Mouse (Mus musculus): Measurements from ENCODE around the gene Tra2b.
"Not testable (repeated sequence)": the region's sequence is repeated elsewhere in the genome, so short reads cannot be mapped to it uniquely, and the experiment has no call there.

Gene Tra2b

DNA sequence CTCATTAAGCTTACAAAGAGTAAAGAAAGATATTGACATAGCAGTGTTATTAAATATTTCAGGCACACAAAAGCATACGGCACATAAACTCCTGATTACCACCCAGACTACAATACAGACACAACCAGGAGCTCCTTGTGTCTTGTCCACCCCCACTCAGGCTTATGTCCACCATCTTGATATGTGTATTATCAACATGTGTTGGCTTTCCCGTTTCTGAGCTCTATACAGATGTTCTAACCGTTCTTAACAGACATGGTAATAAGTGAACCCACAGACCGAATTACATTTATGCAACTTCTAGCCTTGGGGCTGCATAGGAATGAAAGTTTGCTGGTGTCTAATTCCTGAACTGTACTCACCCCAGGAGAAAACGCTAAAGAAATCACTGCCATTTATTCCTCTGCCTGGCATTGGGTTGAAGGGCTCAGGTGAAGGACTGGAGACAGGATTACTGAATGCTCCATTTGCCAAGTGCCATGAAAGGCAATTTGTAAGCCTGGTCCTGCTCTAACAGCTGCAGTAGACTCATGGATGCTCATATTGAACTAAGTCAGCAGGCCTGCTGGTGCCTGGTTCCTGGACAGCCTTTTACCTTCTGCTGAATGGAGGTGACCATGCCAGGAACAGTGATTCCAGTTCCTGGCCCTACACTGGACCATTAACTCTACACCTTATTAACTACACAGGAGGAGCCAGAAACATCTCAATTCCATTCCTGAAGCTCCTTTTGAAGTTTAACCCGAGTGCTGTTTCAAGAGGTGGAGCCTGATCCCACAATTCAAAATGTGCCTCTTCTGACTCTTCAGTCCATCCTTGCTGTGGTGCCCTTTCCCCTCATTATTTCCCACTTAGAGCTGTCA, 24.2 kb downstream of the Tra2b start:
- DNase-seq: no peak

GRCm38 (mm10) chr16:22240856-22241255, 24.9 kb downstream of the Tra2b start:
- DNase-seq: no peak

- no peak for DNase-seq
Observed at GRCm38 (mm10) chr16:22239978-22240377, 25.8 kb downstream of the Tra2b start.

DNA sequence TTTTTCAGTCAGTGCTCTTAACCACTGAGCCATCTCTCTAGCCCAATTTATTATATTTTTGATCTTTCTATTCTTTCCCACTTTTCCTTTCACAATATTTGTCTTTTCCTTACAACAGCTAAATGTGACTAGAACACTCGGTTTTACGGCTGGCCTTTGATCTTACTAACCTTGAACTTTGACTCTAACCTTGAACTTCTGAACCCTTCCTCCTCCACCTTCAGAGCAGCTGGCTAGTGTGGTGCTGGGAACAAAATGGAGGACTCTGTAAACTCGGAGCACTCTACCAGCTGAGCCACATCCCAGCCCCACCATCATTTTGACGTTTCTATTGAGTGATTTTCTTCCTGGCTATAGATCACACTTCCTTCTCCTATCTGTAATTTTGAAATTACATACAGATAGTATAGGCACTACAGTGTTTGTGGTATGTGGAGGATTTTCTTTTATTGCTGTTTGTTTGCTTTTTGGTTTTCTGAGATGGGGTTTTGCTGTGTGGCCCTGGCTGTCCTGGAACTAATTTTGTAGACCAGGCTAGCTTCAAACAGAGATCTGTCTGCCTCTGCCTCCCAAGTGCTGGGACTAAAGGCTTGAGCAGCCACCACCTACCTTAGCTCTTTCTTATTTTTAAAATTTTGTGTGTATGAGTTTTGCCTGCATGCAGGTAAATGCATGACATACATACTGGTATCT, 26.7 kb downstream of the Tra2b start:
- DNase-seq: no peak

DNA sequence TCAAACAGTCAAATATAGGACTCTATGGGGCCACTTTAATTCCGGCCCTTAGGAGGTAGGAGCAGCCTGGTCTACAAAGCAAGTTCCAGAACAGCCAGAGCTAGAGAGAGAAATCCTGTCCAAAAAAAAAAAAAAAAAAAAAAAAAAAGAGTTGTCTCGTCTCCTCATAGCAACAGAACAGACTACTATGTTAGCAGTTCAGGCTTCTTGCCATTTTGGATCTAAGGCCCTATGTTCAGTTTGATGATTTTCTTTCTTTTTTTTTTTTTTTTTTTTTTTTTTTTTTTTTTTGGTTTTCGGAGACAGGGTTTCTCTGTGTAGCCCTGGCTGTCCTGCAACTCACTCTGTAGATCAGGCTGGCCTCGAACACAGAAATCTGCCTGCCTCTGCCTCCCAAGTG, 27.4 kb downstream of the Tra2b start:
- not testable (repeated sequence) for DNase-seq

- no peak for DNase-seq
Observed at GRCm38 (mm10) chr16:22236814-22237213, 29.0 kb downstream of the Tra2b start.

GRCm38 (mm10) chr16:22234535-22234934, 31.3 kb downstream of the Tra2b start:
- no peak for DNase-seq

- not testable (repeated sequence) for DNase-seq
Observed at GRCm38 (mm10) chr16:22230276-22230675, 35.5 kb downstream of the Tra2b start.

DNA sequence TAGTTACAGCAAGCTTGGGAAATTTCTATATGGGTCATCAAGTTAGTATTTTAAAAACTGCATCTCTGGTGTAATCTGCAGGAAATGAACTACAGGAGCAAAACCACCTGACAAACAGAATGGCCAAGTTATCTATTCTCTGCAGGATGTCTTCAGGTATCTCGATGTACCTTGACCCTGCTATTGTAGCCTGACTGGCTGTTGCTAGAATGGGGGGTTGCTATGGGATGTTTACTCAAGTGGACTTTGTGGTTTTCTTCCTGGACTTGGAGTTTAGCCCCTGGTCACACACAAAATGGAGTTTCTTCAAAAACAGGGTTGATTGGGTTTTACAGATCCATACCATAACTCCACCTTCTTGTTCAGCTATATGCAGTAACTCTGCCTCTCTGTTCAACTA, 62.3 kb downstream of the Tra2b start:
- DNase-seq: no peak

- DNase-seq: no peak
Observed at GRCm38 (mm10) chr16:22201858-22202257, 63.9 kb downstream of the Tra2b start.

DNA sequence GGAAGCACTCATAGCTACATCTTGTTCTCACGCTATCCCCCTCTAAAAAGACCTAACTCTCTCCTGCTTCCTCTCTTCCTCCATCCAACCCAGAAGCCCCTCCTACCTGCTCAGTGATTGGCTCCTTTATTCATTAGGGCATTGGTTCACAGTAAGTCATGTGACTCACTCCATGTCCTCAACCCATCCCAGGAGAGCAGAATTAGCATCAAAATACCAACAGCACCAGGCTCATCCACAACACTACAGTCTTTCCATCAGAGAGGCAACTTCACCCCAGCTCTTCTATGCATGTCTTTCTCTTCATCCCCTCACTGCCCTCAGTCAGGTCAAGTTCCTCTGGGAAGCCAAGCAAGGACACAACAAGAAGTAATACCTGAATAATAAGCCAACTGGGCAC, 65.3 kb downstream of the Tra2b start:
- no peak for DNase-seq

Measured in spleen, adult 18-20 months (tissue).